Mouse (Mus musculus) CH12.LX (cell line): Measurements from ENCODE around the gene Dact3. TPM values are rescaled to one million over a fixed set of nuclear protein-coding genes. Genes with fewer than 3 reads are reported as not detected.

Experiments
- polyA plus RNA-seq: library from polyadenylated mRNA; unstranded; fragments of >175 nt; gene quantifications from 2 replicates; pipeline ENCODE4 v1.2.1, GENCODE M21; 2012; ENCODE audit warnings: low read depth; ENCODE audit not compliant: insufficient read length
- total RNA-seq, 2 experiments: library from RNA; depleted of rRNA; stranded (reverse); fragments of 300-350 nt in 1 of 2; fragments of >200 nt in 1 of 2; gene quantifications; 2 replicates each; pipeline ENCODE4 v1.2.3; 2012 to 2014

Dact3 gene
- total and polyA plus RNA-seq, 3 experiments: 3.5 to 12.0 (median 5.1) TPM

Other genes starting within 250 kb of the Dact3 start
- not detected in 2 replicates for gene Ceacam15, start 199.6 kb upstream of the Dact3 start, total RNA-seq (2012; rRNA removed)
- not detected in 2 replicates for gene Ceacam15, start 199.6 kb upstream of the Dact3 start, total RNA-seq (2014; rRNA removed)
- not detected in 2 replicates for gene Ceacam15, start 199.6 kb upstream of the Dact3 start, polyA plus RNA-seq
- not detected in 2 replicates for gene Ceacam9, start 153.4 kb upstream of the Dact3 start, total RNA-seq (2012; rRNA removed)
- not detected in 2 replicates for gene Ceacam9, start 153.4 kb upstream of the Dact3 start, total RNA-seq (2014; rRNA removed)
- gene Ceacam9, start 153.4 kb upstream of the Dact3 start, polyA plus RNA-seq: 0.21 TPM in 1 of 2 replicates, not detected in the other
- 232 and 234 TPM in 2 replicates for gene Ap2s1, start 136.9 kb upstream of the Dact3 start, total RNA-seq (2012; rRNA removed)
- gene Ap2s1, start 136.9 kb upstream of the Dact3 start, total RNA-seq (2014; rRNA removed): 202 and 213 TPM in 2 replicates
- 167 and 180 TPM in 2 replicates for gene Ap2s1, start 136.9 kb upstream of the Dact3 start, polyA plus RNA-seq
- gene Slc1a5, start 94.0 kb upstream of the Dact3 start, total RNA-seq (2012; rRNA removed): 147 and 174 TPM in 2 replicates
- 115 TPM in 2 replicates for gene Slc1a5, start 94.0 kb upstream of the Dact3 start, total RNA-seq (2014; rRNA removed)
- 191 and 245 TPM in 2 replicates for gene Slc1a5, start 94.0 kb upstream of the Dact3 start, polyA plus RNA-seq
- 57.4 and 63.5 TPM in 2 replicates for gene Strn4, start 59.4 kb upstream of the Dact3 start, total RNA-seq (2012; rRNA removed)
- 41.7 and 46.0 TPM in 2 replicates for gene Strn4, start 59.4 kb upstream of the Dact3 start, total RNA-seq (2014; rRNA removed)
- 69.7 and 74.5 TPM in 2 replicates for gene Strn4, start 59.4 kb upstream of the Dact3 start, polyA plus RNA-seq
- gene Fkrp, start 58.6 kb upstream of the Dact3 start, total RNA-seq (2012; rRNA removed): 19.6 and 20.3 TPM in 2 replicates
- gene Fkrp, start 58.6 kb upstream of the Dact3 start, total RNA-seq (2014; rRNA removed): 13.0 and 16.5 TPM in 2 replicates
- gene Fkrp, start 58.6 kb upstream of the Dact3 start, polyA plus RNA-seq: 19.6 and 23.4 TPM in 2 replicates
- gene Prkd2, start 32.4 kb upstream of the Dact3 start, total RNA-seq (2012; rRNA removed): 18.0 and 18.7 TPM in 2 replicates
- gene Prkd2, start 32.4 kb upstream of the Dact3 start, total RNA-seq (2014; rRNA removed): 8.6 and 9.8 TPM in 2 replicates
- gene Prkd2, start 32.4 kb upstream of the Dact3 start, polyA plus RNA-seq: 32.2 and 39.0 TPM in 2 replicates
- gene Gng8, start 16.5 kb downstream of the Dact3 start, total RNA-seq (2012; rRNA removed): 0.25 TPM in 1 of 2 replicates, not detected in the other
- not detected in 2 replicates for gene Gng8, start 16.5 kb downstream of the Dact3 start, total RNA-seq (2014; rRNA removed)
- 2.4 and 2.5 TPM in 2 replicates for gene Gng8, start 16.5 kb downstream of the Dact3 start, polyA plus RNA-seq
- gene Ptgir, start 31.2 kb downstream of the Dact3 start, total RNA-seq (2012; rRNA removed): 7.0 and 7.5 TPM in 2 replicates
- gene Ptgir, start 31.2 kb downstream of the Dact3 start, total RNA-seq (2014; rRNA removed): 2.7 and 3.8 TPM in 2 replicates
- gene Ptgir, start 31.2 kb downstream of the Dact3 start, polyA plus RNA-seq: 31.1 and 33.3 TPM in 2 replicates
- 312 and 326 TPM in 2 replicates for gene Calm3, start 48.8 kb downstream of the Dact3 start, total RNA-seq (2012; rRNA removed)
- gene Calm3, start 48.8 kb downstream of the Dact3 start, total RNA-seq (2014; rRNA removed): 277 and 294 TPM in 2 replicates
- gene Calm3, start 48.8 kb downstream of the Dact3 start, polyA plus RNA-seq: 623 and 775 TPM in 2 replicates
- gene Pnmal2, start 69.4 kb downstream of the Dact3 start, total RNA-seq (2012; rRNA removed): 0.21 and 0.38 TPM in 2 replicates
- not detected in 2 replicates for gene Pnmal2, start 69.4 kb downstream of the Dact3 start, total RNA-seq (2014; rRNA removed)
- 0.09 TPM in 1 of 2 replicates, not detected in the other for gene Pnmal2, start 69.4 kb downstream of the Dact3 start, polyA plus RNA-seq
- 0.13 TPM in 2 replicates for gene Pnmal1, start 84.4 kb downstream of the Dact3 start, total RNA-seq (2012; rRNA removed)
- gene Pnmal1, start 84.4 kb downstream of the Dact3 start, total RNA-seq (2014; rRNA removed): not detected in 2 replicates
- 0.07 and 0.08 TPM in 2 replicates for gene Pnmal1, start 84.4 kb downstream of the Dact3 start, polyA plus RNA-seq
- 0.25 and 0.47 TPM in 2 replicates for gene Gm42372, start 107.8 kb downstream of the Dact3 start, total RNA-seq (2012; rRNA removed)
- 0.15 and 0.16 TPM in 2 replicates for gene Gm42372, start 107.8 kb downstream of the Dact3 start, total RNA-seq (2014; rRNA removed)
- gene Gm42372, start 107.8 kb downstream of the Dact3 start, polyA plus RNA-seq: 0.61 and 0.90 TPM in 2 replicates
- gene Ccdc8, start 117.4 kb downstream of the Dact3 start, total RNA-seq (2012; rRNA removed): 0.04 TPM in 1 of 2 replicates, not detected in the other
- gene Ccdc8, start 117.4 kb downstream of the Dact3 start, total RNA-seq (2014; rRNA removed): not detected in 2 replicates
- 0.14 and 0.16 TPM in 2 replicates for gene Ccdc8, start 117.4 kb downstream of the Dact3 start, polyA plus RNA-seq
- 128 and 130 TPM in 2 replicates for gene Ppp5c, start 152.6 kb downstream of the Dact3 start, total RNA-seq (2012; rRNA removed)
- 117 and 125 TPM in 2 replicates for gene Ppp5c, start 152.6 kb downstream of the Dact3 start, total RNA-seq (2014; rRNA removed)
- gene Ppp5c, start 152.6 kb downstream of the Dact3 start, polyA plus RNA-seq: 223 and 249 TPM in 2 replicates
- under 0.01 and 0.08 TPM in 2 replicates for gene Hif3a, start 187.1 kb downstream of the Dact3 start, total RNA-seq (2012; rRNA removed)
- 0.03 and 0.05 TPM in 2 replicates for gene Hif3a, start 187.1 kb downstream of the Dact3 start, total RNA-seq (2014; rRNA removed)
- gene Hif3a, start 187.1 kb downstream of the Dact3 start, polyA plus RNA-seq: 0.49 and 0.52 TPM in 2 replicates
- gene Psg16, start 198.7 kb downstream of the Dact3 start, total RNA-seq (2012; rRNA removed): not detected in 2 replicates
- not detected in 2 replicates for gene Psg16, start 198.7 kb downstream of the Dact3 start, total RNA-seq (2014; rRNA removed)
- gene Psg16, start 198.7 kb downstream of the Dact3 start, polyA plus RNA-seq: 0.27 TPM in 2 replicates